Mouse (Mus musculus) intestine, embryonic 15.5 days (tissue): ENCODE results near the gene Galr3. TPM values are rescaled to one million over a fixed set of nuclear protein-coding genes. Genes with fewer than 3 reads are reported as not detected.
"Not testable (repeated sequence)": the region's sequence is repeated elsewhere in the genome, so short reads cannot be mapped to it uniquely, and the experiment has no call there.

Experiments
- ATAC-seq: fragments of 200-750 bp; cut with Nextera tagmentation; 2 replicates; pipeline ENCODE4 v1.8.0; 2017; ENCODE audit warnings: moderate TSS enrichment, moderate library complexity
- H3K27ac ChIP-seq: fragments of 300-500 bp; sonication (generic); 2 replicates; pipeline ENCODE4 v1.5.1; 2015; ENCODE audit warnings: mild to moderate bottlenecking, inconsistent platforms
- H3K27me3 ChIP-seq: fragments of 300-500 bp; sonication (generic); replicated peaks from 2 replicates; pipeline ENCODE4 v1.6.1; 2015; ENCODE audit warnings: inconsistent platforms
- H3K36me3 ChIP-seq: fragments of 300-500 bp; sonication (generic); 2 replicates; pipeline ENCODE4 v1.6.1; 2015; ENCODE audit warnings: inconsistent platforms
- H3K4me1 ChIP-seq: fragments of 300-500 bp; sonication (generic); replicated peaks from 2 replicates; pipeline ENCODE4 v1.6.1; 2015; ENCODE audit warnings: inconsistent platforms
- H3K4me2 ChIP-seq: fragments of 300-500 bp; sonication (generic); replicated peaks from 2 replicates; pipeline ENCODE4 v1.6.1; 2015; ENCODE audit warnings: mild to moderate bottlenecking, inconsistent platforms
- H3K4me3 ChIP-seq: fragments of 300-500 bp; sonication (generic); replicated peaks from 2 replicates; pipeline ENCODE4 v1.5.1; 2015; ENCODE audit warnings: inconsistent platforms
- H3K9ac ChIP-seq: fragments of 300-500 bp; sonication (generic); 2 replicates; pipeline ENCODE4 v1.6.1; 2015; ENCODE audit warnings: inconsistent platforms
- H3K9me3 ChIP-seq: fragments of 300-500 bp; sonication (generic); 2 replicates; pipeline ENCODE4 v1.6.1; 2016; ENCODE audit warnings: inconsistent platforms
- whole genome bisulfite sequencing: fragments of 180-500 bp; shearing (Covaris S2); methylation state at CpG from one replicate; pipeline ENCODE4 v1.1.7; 2015; 5-methylcytosine and 5-hydroxymethylcytosine counted together
- polyA plus RNA-seq: library from polyadenylated mRNA; unstranded; fragments of >200 nt; fragmentation: Nextera tagmentation; extraction: Ambion mirVana; gene quantifications from 2 replicates; pipeline ENCODE4 v1.2.1, GENCODE M21; 2015

The Galr3 gene
- polyA plus RNA-seq, 1 experiment from 2014 or later: 1.8 TPM

DNA sequence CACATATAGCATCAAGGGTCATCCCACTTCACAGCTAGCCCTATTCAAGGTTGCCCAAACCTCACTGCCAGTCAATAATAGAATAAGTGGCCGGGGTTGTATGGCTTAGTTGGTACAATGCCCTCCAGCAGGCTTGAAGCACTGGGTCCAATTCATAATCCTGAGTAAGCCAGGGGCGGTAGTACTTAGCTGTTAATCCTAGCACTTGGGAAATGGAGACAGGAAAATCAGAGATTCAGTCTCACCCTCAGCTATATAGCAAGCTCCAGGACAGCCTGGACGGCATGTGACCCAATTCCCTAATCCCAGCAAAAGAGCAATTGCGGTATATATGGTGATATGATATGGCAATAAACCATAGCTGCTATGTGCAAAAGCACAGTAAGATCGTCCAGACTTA is 34.6 kb upstream of the Galr3 start:
- Histone ChIP-seq H3K27ac (no peak overlapping the region), H3K9ac (no peak overlapping the region), H3K4me3 (no peak overlapping the region), H3K4me2 (no peak overlapping the region), H3K36me3 (peaks cover 33% of the 10 kb centered on the region), H3K4me1 (0 out of 2 replicates have a peak, but pooled peaks cover 3% of the 10 kb centered on the region), H3K27me3 (no peaks in the 10 kb centered on the region), H3K9me3 (no peaks in the 10 kb centered on the region)
- no peak for ATAC-seq
- WGBS: 86% methylated on average over 5 of the region's 5 CpGs

DNA sequence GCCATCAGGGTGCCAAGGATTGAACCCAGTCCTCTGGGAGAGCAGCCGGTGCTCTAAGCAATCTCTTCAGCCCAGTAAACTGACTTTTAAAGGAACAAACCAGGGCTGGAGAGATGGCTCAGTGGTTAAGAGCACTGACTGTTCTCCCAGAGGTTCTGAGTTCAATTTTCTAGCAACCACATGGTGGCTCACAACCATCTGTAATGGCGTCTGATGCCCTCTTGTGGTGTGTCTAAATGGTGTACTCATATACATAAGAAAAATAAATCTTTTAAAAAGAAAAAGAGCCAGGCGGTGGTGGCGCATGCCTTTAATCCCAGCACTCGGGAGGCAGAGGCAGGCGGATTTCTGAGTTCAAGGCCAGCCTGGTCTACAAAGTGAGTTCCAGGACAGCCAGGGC is 33.8 kb upstream of the Galr3 start:
- not testable (repeated sequence) for H3K9ac ChIP-seq, H3K4me2 ChIP-seq, H3K9me3 ChIP-seq, H3K4me1 ChIP-seq, ATAC-seq, H3K27me3 ChIP-seq, H3K4me3 ChIP-seq, H3K27ac ChIP-seq
- WGBS: 90% methylated on average over 6 of the region's 6 CpGs
- peaks cover 31% of the 10 kb centered on the region for H3K36me3 ChIP-seq

DNA sequence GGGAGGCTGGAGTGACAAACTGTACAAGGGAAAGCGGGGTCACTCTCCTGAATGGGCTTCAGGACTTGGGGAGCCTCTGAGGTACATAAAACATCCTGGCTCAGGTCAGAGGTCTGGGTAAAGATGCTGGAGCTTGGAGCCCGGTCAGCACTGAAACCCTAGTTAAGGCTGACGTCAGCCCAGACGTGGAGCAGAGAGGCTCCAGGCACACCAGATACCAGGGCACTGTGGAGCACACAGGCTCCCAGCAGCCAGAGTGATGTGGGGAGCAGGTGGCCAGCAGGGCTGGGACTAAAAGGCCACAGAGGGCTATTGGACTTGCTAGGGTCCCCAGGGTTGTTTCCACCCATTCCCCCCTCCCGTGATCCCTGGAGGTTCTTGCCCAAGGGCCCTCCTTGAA is 32.0 kb upstream of the Galr3 start:
- 56% methylated on average over 5 of the region's 5 CpGs for WGBS
- no peaks in the 10 kb centered on the region for H3K9me3 ChIP-seq
- no peak overlapping the region for H3K27ac ChIP-seq
- H3K4me1 ChIP-seq: 0 out of 2 replicates have a peak, but pooled peaks cover 3% of the 10 kb centered on the region
- no peak overlapping the region for H3K4me2 ChIP-seq
- H3K36me3 ChIP-seq: peaks cover 19% of the 10 kb centered on the region
- no peaks in the 10 kb centered on the region for H3K27me3 ChIP-seq
- no peak for ATAC-seq
- H3K9ac ChIP-seq: no peak overlapping the region
- H3K4me3 ChIP-seq: no peak overlapping the region

DNA sequence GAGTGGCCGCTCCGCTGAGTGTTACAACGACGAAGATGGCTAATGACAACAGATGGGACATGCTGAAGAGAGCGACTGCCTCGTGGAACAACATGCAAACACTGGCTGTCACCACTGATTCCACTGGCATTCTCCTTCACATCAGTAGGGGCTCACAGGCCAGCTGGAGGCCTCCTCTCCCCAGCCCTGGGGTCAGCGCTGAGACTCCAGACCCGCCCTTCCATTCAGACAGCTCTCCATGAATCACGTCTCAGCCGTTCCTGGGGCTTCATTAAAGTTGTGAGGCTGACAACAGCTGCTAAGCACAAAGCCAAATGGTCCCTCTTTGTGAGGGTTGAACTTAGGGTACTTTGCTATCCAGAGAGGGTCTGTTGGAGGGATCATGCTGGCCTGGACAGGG is 30.1 kb upstream of the Galr3 start:
- H3K4me1 ChIP-seq: no peaks in the 10 kb centered on the region
- no peak overlapping the region for H3K27ac ChIP-seq
- H3K4me3 ChIP-seq: no peak overlapping the region
- H3K9ac ChIP-seq: no peak overlapping the region
- peaks cover 6% of the 10 kb centered on the region for H3K36me3 ChIP-seq
- no peaks in the 10 kb centered on the region for H3K27me3 ChIP-seq
- no peaks in the 10 kb centered on the region for H3K9me3 ChIP-seq
- ATAC-seq: no peak
- no peak overlapping the region for H3K4me2 ChIP-seq
- 56% methylated on average over 10 of the region's 10 CpGs for WGBS

DNA sequence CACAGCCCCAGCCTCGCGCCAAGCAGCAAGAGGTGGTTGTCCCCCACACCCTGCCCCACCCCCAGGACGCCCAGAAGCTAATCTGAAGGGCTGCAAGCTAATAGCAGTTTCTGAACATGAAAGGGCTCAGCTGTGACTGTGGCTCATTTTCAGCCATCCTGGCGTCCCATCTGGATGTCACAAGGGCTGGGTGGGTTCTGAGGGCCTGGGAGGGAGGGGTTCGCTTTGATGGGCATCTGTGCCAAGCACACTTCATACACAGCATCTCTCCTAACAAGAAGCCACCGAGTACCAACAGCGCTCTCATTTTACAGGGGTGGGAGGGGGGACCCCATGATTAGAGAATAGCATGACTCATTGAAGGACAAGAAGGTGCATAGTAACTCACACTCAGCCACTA is 28.3 kb upstream of the Galr3 start:
- Histone ChIP-seq H3K4me2 (no peak overlapping the region), H3K36me3 (no peaks in the 10 kb centered on the region), H3K9me3 (no peaks in the 10 kb centered on the region), H3K4me3 (no peak overlapping the region), H3K27me3 (no peaks in the 10 kb centered on the region), H3K4me1 (no peaks in the 10 kb centered on the region; the same call in 1 of the 2 replicates), H3K9ac (no peak overlapping the region), H3K27ac (no peak overlapping the region)
- WGBS: 55% methylated on average over 7 of the region's 7 CpGs
- ATAC-seq: no peak

DNA sequence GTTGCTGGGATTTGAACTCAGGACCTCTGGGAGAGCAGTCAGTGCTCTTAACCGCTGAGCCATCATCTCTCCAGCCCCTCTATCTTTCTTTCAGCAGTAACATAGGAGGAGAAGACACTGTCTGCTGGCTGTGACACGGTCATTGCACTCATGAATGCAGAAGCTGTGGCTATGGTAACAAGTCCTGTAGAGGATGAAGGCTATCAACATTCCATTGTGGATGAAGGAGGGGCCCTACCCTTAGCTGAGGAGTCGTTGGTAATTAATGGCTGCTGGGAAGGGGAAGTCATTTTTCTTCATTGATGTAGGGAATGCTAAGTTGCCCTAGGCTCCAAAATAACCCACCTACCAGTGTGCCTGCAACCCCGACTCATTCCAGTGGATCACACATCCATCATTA is 23.5 kb upstream of the Galr3 start:
- Histone ChIP-seq H3K27ac (no peak overlapping the region), H3K4me1 (peaks cover 8% of the 10 kb centered on the region), H3K27me3 (no peaks in the 10 kb centered on the region), H3K9ac (no peak overlapping the region), H3K4me3 (no peak overlapping the region), H3K36me3 (no peaks in the 10 kb centered on the region), H3K4me2 (no peak overlapping the region), H3K9me3 (no peaks in the 10 kb centered on the region)
- WGBS: 36% methylated on average over 4 of the region's 4 CpGs
- ATAC-seq: no peak

DNA sequence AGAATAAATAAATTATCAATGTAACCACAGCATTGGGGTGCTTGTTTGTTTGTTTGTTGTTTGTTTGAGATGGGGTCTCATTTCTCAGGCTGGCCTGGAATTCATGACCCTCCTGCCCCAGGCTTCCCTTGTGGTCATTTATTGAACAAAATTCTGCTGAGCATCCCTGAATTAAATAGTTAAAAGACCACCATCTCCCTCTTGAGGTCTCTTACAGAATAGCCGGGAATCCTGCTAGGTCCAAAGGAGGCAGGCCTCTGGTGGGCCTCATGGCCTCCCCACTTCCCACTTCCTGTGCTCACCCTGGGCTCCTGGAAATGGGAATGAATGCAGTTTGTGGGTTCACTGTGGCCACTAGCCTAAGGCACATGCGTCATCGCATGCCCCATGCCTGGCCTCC is 22.8 kb upstream of the Galr3 start:
- Histone ChIP-seq H3K4me2 (no peak overlapping the region), H3K36me3 (no peaks in the 10 kb centered on the region), H3K4me1 (peaks cover 8% of the 10 kb centered on the region), H3K9ac (no peak overlapping the region), H3K4me3 (no peak overlapping the region), H3K9me3 (no peaks in the 10 kb centered on the region), H3K27ac (no peak overlapping the region), H3K27me3 (no peaks in the 10 kb centered on the region)
- 56% methylated on average over 3 of the region's 3 CpGs for WGBS
- no peak for ATAC-seq

DNA sequence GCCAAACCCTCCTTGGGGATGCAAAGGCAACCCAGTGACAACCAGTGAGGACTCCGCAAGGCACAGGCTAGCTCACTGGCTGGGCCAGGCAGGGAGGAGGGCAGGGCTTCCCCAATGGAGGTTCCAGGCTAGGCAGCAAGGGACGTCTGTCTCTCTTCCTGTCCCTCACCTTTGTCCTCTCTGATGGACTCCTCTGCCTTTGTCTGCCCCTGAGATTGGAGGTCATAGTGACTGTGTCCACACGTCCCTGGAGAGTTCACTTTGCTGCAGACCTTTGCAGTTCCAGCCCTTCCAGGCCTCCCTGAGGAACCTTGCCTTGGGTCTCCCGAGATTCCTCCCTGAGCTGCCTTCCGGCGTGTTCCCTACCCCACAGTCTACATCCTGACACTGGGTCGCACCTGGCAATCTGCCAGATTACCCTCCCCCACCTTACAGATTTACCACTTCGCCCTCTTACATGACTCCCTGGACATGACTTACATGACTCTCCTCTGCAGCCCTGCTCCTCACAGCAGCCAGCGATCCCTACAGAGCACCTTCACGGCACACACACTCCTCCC is 18.9 kb upstream of the Galr3 start:
- Histone ChIP-seq H3K27me3 (no peaks in the 10 kb centered on the region), H3K36me3 (no peaks in the 10 kb centered on the region), H3K4me1 (peaks cover 34% of the 10 kb centered on the region), H3K4me3 (no peak overlapping the region), H3K27ac (no peak overlapping the region), H3K9ac (no peak overlapping the region), H3K9me3 (no peaks in the 10 kb centered on the region), H3K4me2 (no peak overlapping the region)
- ATAC-seq: peak; percentile 27; the same call in 1 of the 2 replicates
- WGBS: 44% methylated on average over 10 of the region's 10 CpGs

DNA sequence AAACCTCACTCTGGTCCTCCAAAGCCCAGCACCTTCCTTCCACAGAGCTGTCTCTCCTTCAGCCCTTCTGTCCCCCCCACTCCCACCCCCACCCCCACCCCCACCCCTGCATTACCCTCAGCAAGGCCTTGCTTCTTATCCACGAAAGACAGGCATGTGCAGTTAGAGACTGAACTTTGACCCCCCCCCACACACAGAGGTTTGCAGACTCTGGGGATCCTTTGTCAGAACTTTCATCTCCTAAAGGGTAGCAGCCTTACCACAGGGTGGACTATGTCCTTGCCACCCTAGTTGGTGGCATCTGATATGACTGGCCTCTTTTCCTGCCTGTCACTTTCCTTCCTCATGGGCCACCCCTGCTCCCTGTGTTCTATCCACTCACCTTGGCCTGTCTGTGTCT is 18.3 kb upstream of the Galr3 start:
- H3K27ac ChIP-seq: no peak overlapping the region
- no peaks in the 10 kb centered on the region for H3K36me3 ChIP-seq
- no peak overlapping the region for H3K4me2 ChIP-seq
- no peak overlapping the region for H3K9ac ChIP-seq
- peaks cover 34% of the 10 kb centered on the region for H3K4me1 ChIP-seq
- WGBS: 25% methylated on average over 1 of the region's 1 CpGs
- 0 out of 2 replicates have a peak, but pooled peaks have one; percentile 6 for ATAC-seq
- H3K27me3 ChIP-seq: no peaks in the 10 kb centered on the region
- H3K9me3 ChIP-seq: no peaks in the 10 kb centered on the region
- H3K4me3 ChIP-seq: no peak overlapping the region

DNA sequence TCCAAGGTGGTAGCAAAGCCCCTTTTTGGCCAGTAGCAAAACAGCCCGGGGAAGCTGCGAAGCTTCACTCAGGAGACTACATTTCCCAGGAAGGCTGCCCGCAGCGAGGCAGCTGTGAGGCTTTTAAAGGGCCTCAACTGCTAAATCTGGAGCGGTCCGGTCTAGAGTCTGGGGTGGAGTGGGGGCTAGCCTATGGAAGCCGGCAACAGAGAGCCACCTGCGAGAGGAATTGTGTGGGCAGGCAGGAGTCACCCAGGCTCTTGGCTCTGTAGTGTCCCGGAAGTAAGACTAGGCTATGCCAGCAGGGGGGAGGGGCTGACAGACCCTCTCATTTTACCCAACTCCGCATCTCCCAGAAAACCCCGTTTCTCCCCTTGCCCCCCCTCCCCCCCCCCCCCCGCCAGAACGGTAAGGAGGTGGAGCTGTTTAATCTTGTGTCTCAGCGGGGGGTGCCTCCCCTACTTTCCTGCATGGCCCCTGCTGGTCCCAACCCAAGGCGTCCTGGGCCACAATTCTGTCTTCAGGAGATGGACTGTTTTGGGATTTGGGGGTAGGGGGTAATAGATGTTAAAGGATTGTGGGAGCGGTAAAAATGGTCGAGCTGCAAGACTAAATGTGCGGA is 15.9 kb upstream of the Galr3 start:
- no peak for ATAC-seq
- WGBS: 14% methylated on average over 16 of the region's 18 CpGs
- no peaks in the 10 kb centered on the region for H3K36me3 ChIP-seq
- H3K27me3 ChIP-seq: no peaks in the 10 kb centered on the region
- no peaks in the 10 kb centered on the region for H3K9me3 ChIP-seq
- H3K4me3 ChIP-seq: no peak overlapping the region
- H3K4me2 ChIP-seq: peak overlapping the region; percentile 85
- H3K9ac ChIP-seq: peak overlapping the region; percentile 34
- H3K27ac ChIP-seq: peak overlapping the region; percentile 59
- H3K4me1 ChIP-seq: peaks cover 34% of the 10 kb centered on the region

DNA sequence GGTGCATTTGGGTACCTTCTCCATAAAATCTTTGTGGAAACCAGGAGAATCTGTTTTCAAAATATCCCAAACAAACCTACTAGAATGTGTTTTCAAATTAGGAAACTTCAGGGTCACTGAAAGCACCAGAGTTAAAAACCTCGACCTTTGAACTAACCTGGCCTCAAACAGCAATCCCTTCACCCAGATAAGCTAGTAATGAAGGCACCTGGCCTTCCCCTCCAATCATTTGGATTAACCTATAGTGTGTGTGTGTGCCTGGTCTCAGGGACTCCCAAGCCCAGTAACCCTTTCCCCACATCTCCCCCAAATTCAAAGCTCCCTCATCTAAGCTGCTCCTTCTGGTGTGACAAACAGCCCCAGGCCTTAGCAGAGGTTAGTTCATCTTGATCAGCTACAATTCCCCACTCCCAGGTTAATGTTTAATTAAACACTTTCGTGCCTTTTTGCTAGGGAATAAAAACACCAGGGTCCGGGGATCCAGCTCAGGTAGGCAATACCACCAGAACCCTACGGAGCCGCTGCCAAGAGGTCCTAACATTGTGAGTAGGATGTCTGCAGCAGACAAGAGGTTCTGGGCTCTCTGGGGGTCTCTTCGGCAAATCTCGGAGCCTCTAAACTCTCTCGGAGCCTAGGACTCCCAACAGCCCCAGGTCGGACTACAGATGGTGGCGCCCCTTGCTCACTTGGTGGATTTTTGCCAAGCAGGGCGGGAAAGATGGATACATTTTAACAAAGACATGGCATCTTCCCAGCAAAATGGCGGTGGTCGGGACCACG is 15.0 kb upstream of the Galr3 start:
- 48% methylated on average over 14 of the region's 14 CpGs for WGBS
- peak overlapping the region; percentile 98 for H3K27ac ChIP-seq
- ATAC-seq: no peak
- peaks cover 41% of the 10 kb centered on the region for H3K4me1 ChIP-seq
- H3K4me3 ChIP-seq: peak overlapping the region; percentile 85
- H3K27me3 ChIP-seq: no peaks in the 10 kb centered on the region
- no peaks in the 10 kb centered on the region for H3K36me3 ChIP-seq
- H3K4me2 ChIP-seq: peak overlapping the region; percentile 85
- H3K9ac ChIP-seq: peak overlapping the region; percentile 99
- no peaks in the 10 kb centered on the region for H3K9me3 ChIP-seq

DNA sequence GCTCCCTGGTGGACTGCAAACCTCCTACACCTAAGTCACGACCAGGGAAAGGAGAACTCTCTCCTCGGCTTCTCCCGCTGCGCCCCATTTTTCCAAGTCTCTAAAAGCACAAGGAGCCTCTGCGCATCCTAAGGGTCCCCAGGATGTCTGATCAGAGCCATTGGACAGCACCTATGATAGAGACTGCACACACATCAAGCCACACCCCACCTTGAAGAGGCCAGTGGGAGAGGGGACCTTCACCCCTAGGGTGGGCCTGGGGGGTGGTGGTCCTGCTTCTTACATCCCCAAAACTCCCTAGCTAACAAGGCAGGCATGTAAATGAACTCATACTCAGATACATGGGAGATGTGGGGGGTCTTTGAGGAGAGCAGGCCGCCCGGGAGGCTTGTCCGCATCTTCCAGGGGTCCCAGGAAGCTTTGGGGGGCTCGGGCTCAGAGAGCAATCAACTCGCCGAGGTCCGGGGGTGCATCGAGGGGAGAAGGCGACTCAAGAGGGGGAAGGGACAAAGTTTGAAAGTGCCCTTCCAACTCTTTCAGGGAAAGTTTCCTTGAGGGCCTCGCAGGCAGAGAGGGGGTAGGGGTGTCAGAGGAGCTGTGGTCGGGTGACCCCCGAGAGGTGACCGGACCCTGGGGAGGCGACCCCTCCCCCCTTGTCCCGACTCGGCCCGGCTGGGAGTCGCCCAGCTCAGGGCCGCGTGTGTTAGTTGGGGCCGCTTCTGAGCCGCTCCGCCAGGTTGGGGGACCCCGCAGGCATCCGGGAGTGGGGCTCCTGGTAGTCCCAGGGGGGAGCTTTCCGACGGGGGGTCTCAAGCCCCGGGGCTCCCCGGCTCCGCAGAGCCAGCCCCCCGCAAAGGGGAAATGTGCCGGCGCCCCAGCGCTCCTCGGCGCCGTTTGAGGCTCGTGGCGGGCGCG is 14.1 kb upstream of the Galr3 start:
- Histone ChIP-seq H3K27me3 (no peaks in the 10 kb centered on the region), H3K4me1 (peaks cover 45% of the 10 kb centered on the region), H3K4me3 (peak overlapping the region; percentile 85), H3K4me2 (peak overlapping the region; percentile 85), H3K9me3 (no peaks in the 10 kb centered on the region), H3K27ac (peak overlapping the region; percentile 98), H3K36me3 (no peaks in the 10 kb centered on the region), H3K9ac (peak overlapping the region; percentile 99)
- ATAC-seq: no peak
- 6% methylated on average over 43 of the region's 46 CpGs for WGBS
